Mouse (Mus musculus) embryonic facial prominence, embryonic 14.5 days (tissue): ENCODE results near the gene Pgf. TPM values are rescaled to one million over a fixed set of nuclear protein-coding genes. Genes with fewer than 3 reads are reported as not detected.

ENCODE experiments used
- ATAC-seq: fragments of 200-750 bp; cut with Nextera tagmentation; 2 replicates; pipeline ENCODE4 v1.8.0; 2017; ENCODE audit warnings: low read depth, moderate number of reproducible peaks, moderate TSS enrichment
- DNase-seq: peaks from one replicate; pipeline ENCODE4 v3.0.0-alpha.2; 2015; ENCODE audit warnings: low spot score
- H3K27ac ChIP-seq: fragments of 300-500 bp; sonication (generic); replicated peaks from 2 replicates; pipeline ENCODE4 v1.5.1; 2014; ENCODE audit warnings: low read depth, mild to moderate bottlenecking, low read length, moderate library complexity
- H3K27me3 ChIP-seq: fragments of 300-500 bp; sonication (generic); replicated peaks from 2 replicates; pipeline ENCODE4 v1.6.1; 2014; ENCODE audit warnings: low read length; ENCODE audit not compliant: control insufficient read depth, insufficient read depth
- H3K36me3 ChIP-seq: fragments of 300-500 bp; sonication (generic); 2 replicates; pipeline ENCODE4 v1.6.1; 2014; ENCODE audit warnings: low read length, mixed read lengths; ENCODE audit not compliant: control insufficient read depth, insufficient read depth
- H3K4me1 ChIP-seq: fragments of 300-500 bp; sonication (generic); 2 replicates; pipeline ENCODE4 v1.6.1; 2014; ENCODE audit warnings: antibody characterized with exemption, low read length; ENCODE audit not compliant: control insufficient read depth, insufficient read depth
- H3K4me2 ChIP-seq: fragments of 300-500 bp; sonication (generic); 2 replicates; pipeline ENCODE4 v1.6.1; 2014; ENCODE audit warnings: low read depth, mild to moderate bottlenecking, low read length, moderate library complexity, mixed read lengths
- H3K4me3 ChIP-seq: fragments of 300-500 bp; sonication (generic); 2 replicates; pipeline ENCODE4 v1.5.1; 2014; ENCODE audit warnings: low read depth, mild to moderate bottlenecking, low read length
- H3K9ac ChIP-seq: fragments of 300-500 bp; sonication (generic); 2 replicates; pipeline ENCODE4 v1.6.1; 2014; ENCODE audit warnings: low read depth, mild to moderate bottlenecking, low read length, moderate library complexity, mixed read lengths
- H3K9me3 ChIP-seq: fragments of 300-500 bp; sonication (generic); 2 replicates; pipeline ENCODE4 v1.6.1; 2016; ENCODE audit warnings: low read length; ENCODE audit not compliant: control insufficient read depth
- WGBS: fragments of 180-500 bp; shearing (Covaris S2); extraction: QIAGEN DNeasy Blood & Tissue Kit; methylation state at CpG from one replicate; pipeline ENCODE4 v1.1.7; 2014; 5-methylcytosine and 5-hydroxymethylcytosine counted together
- polyA plus RNA-seq: library from polyadenylated mRNA; unstranded; fragments of >200 nt; fragmentation: Nextera tagmentation; extraction: Ambion mirVana; gene quantifications from 2 replicates; pipeline ENCODE4 v1.2.1, GENCODE M21; 2014

The Pgf gene
- polyA plus RNA-seq, 1 experiment from 2014 or later = 18.0 TPM

DNA sequence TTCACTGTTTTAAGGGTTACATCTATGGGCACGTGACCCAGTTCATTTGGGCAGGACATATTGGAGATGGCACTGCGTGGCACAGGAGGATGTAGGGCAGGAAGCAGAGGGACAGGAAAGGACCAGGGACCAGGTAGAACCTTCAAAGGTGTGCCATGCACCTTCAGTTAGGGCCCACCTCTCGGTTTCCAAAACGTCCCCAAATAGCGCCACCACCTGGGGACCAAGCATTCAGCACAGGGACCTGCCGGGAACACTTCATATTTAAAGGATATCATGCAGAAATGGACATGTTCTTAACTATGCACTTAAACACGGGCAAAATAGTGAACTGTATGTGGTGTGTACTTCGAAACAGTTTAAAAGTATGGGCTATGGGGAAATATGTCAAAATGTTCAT is 26.5 kb upstream of the Pgf start:
- Histone ChIP-seq H3K4me2 (no peak overlapping the region), H3K27ac (no peak overlapping the region), H3K4me1 (peaks cover 18% of the 10 kb centered on the region), H3K36me3 (no peaks in the 10 kb centered on the region), H3K27me3 (no peaks in the 10 kb centered on the region), H3K9me3 (no peaks in the 10 kb centered on the region), H3K4me3 (no peak overlapping the region), H3K9ac (no peak overlapping the region)
- DNase-seq (no peak), ATAC-seq (no peak)
- 55% methylated on average over 8 of the region's 8 CpGs for WGBS

DNA sequence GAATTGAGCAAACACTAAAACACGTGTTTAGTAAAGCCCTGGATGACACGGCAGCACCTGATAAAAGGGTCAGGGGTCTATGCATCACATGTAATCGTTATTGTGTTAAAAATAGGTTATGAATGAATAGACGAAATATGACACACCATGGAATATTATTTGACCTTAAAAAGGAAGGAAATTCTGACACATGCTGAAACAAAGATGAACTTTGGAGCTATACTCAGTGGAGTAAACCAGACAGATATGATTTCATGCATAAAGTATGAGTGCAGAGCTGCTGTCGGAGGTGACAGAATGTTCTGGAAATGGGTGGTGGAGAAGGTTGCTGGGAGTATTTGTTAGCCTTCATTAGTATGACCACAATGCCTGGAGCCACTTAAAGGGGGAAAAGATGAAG is 26.1 kb upstream of the Pgf start:
- Histone ChIP-seq H3K36me3 (no peaks in the 10 kb centered on the region), H3K9me3 (no peaks in the 10 kb centered on the region), H3K4me1 (peaks cover 18% of the 10 kb centered on the region), H3K4me2 (no peak overlapping the region), H3K27me3 (no peaks in the 10 kb centered on the region), H3K27ac (no peak overlapping the region), H3K4me3 (no peak overlapping the region), H3K9ac (no peak overlapping the region)
- 75% methylated on average over 5 of the region's 5 CpGs for WGBS
- no peak for ATAC-seq
- no peak for DNase-seq

DNA sequence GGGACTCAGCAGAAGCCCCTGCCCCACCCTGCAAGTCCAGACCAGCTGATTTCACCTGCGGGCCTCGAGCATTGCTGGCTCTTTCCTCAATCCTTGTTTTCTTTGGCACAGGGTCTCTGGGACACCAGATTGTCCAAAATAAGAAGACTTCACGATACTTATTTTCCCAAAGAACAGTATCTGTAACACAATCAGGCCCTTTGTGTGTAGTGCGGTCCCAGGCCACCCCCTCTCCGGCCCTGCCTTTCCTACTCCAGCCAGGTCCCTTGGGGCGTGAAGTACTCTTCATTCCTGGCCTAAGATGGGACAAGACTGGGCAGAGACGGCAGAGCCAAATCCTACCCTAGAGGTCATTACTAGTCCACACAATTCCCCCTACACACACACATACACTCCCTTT is 24.6 kb upstream of the Pgf start:
- Histone ChIP-seq H3K9me3 (no peaks in the 10 kb centered on the region), H3K4me3 (no peak overlapping the region), H3K27ac (no peak overlapping the region; the same call in 1 of the 2 replicates), H3K9ac (no peak overlapping the region), H3K4me1 (peaks cover 30% of the 10 kb centered on the region), H3K4me2 (no peak overlapping the region), H3K36me3 (no peaks in the 10 kb centered on the region), H3K27me3 (no peaks in the 10 kb centered on the region)
- DNase-seq = no peak
- no peak for ATAC-seq
- WGBS = 51% methylated on average over 7 of the region's 7 CpGs

DNA sequence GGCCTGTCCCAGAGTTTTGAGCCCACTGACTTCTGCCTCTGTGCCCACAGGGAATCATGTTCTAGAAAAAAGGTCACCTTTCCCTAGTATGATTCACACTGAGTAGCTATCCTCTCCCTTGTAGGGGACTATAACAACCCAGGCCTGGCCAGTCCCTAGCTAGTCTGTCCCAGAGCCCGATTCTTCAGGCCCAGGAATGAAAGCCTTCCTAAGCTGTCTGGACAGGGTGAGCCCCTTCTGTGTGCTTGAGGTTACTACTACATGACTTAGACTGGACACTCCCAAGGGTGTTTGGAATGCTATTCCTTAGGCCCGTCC is 24.2 kb upstream of the Pgf start:
- no peaks in the 10 kb centered on the region for H3K36me3 ChIP-seq
- peak overlapping the region; percentile 35; the same call in 1 of the 2 replicates for H3K4me2 ChIP-seq
- ATAC-seq (no peak), DNase-seq (no peak)
- H3K4me1 ChIP-seq = peaks cover 34% of the 10 kb centered on the region
- H3K27me3 ChIP-seq = no peaks in the 10 kb centered on the region
- 68% methylated on average over 2 of the region's 2 CpGs for WGBS
- H3K27ac ChIP-seq = peak overlapping the region; percentile 45
- no peak overlapping the region for H3K4me3 ChIP-seq
- no peak overlapping the region for H3K9ac ChIP-seq
- no peaks in the 10 kb centered on the region for H3K9me3 ChIP-seq

DNA sequence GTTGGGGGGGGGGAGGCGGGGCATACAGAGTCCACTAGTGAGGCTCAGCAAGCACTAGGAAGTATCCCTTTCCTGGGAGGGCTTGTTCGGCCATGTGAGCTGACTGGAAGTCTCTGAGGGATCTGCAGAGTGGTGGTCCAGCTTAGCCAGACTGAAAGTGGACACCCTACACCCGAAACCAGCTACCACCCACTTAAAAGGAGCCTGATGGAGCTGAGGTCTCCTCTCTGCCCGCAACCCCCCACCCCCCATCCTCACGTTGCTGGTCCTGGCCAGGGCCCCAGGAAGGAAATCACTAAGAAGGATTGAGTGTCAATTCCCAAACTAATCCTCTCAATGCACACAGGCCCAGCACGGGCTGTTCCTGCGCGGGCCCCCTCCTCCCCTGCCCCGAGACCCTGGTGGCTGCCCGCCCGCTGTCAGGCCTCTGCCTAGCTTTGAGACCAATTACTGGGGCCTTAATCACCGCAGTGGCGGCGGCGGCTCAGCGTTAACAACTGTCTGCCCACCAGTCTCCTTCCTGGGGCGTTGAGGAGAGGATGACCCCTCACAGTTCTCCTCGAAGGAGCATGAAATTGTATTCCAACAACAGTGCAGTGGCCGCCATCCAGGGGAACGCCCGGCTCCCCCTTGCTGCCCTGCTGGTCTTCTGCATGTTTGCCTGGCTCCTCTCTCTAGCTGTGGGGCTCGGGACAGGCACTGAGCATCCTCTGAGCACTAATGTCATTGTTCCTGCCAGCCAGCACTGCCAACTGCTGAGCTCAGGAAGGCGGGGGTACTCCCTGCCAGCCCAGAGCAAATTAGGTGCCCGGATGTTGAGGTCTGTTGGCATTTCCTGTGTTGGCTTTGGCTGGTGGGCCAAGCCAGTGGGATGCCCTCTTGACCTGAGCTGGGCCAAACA is 23.6 kb upstream of the Pgf start:
- Histone ChIP-seq H3K36me3 (no peaks in the 10 kb centered on the region), H3K4me3 (no peak overlapping the region), H3K9ac (no peak overlapping the region), H3K4me2 (peak overlapping the region; percentile 35), H3K9me3 (no peaks in the 10 kb centered on the region), H3K27ac (peak overlapping the region; percentile 45), H3K4me1 (peaks cover 34% of the 10 kb centered on the region), H3K27me3 (no peaks in the 10 kb centered on the region)
- WGBS = 10% methylated on average over 21 of the region's 24 CpGs
- DNase-seq (peak; percentile 80), ATAC-seq (peak; percentile 80)

DNA sequence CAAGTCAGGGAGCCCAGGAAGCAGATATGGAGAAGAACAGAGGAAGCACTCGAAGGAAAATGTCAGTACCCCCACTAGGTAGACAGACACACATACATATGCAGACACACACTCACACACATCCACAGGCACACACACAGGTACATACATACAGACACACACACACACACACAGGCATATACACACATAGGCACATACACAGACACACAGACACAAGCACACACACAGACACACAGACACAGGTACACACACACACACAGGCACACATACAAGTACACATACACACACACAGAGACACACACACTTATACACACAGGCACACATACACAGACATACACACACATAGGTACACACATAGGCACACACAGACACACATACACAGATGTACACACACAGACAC is 22.4 kb upstream of the Pgf start:
- Histone ChIP-seq H3K27ac (no peak overlapping the region), H3K4me1 (peaks cover 36% of the 10 kb centered on the region), H3K4me2 (no peak overlapping the region), H3K36me3 (no peaks in the 10 kb centered on the region), H3K9me3 (no peaks in the 10 kb centered on the region), H3K27me3 (0 out of 2 replicates have a peak, but pooled peaks cover 5% of the 10 kb centered on the region), H3K9ac (no peak overlapping the region), H3K4me3 (no peak overlapping the region)
- no peak for ATAC-seq
- WGBS = 83% methylated on average over 1 of the region's 1 CpGs
- DNase-seq = no peak

DNA sequence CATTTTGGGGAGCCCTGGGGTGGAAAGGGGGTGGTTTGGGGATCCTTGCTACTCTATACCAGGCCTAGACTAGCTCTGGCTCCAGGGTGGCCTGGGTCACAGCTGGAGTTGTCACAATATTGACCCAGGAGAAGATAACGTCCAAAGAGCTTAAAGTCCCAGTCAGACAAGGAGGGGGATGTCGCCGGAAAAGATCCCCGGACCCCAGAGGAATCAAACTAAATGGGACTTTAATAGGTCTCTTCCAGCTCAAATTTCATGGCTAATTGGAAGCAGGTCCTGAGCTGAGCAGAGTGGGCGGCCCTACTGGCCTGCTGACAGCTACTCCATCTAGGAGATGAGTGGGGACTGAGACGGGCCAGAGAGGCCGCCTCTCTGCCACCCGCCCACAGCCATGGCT is 20.3 kb upstream of the Pgf start:
- DNase-seq (peak; percentile 65), ATAC-seq (no peak)
- Histone ChIP-seq H3K9ac (no peak overlapping the region), H3K36me3 (no peaks in the 10 kb centered on the region), H3K4me3 (no peak overlapping the region), H3K27ac (no peak overlapping the region), H3K4me2 (no peak overlapping the region), H3K4me1 (peaks cover 53% of the 10 kb centered on the region), H3K27me3 (0 out of 2 replicates have a peak, but pooled peaks cover 5% of the 10 kb centered on the region), H3K9me3 (no peaks in the 10 kb centered on the region)
- 16% methylated on average over 8 of the region's 8 CpGs for WGBS

DNA sequence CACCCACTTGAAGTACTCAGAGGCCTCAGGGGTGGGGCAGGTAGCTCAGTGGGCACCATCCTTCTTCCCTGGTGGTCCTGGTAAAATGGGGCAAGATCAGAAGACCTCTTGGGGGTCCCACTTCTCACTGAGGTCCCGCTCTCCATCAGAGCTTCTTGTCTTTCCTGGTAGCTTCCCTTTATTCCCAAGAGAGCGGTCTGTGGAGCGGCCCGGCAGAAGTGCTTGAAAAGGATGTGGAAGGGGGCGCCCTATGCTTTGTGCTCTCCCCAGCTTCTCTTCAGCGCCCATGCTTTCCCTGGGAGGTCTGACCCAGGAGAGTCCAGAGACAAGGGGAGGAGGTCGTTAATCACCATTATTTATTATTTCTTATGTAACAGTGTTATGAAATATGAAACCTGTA is 19.8 kb upstream of the Pgf start:
- WGBS = 61% methylated on average over 7 of the region's 7 CpGs
- no peaks in the 10 kb centered on the region for H3K36me3 ChIP-seq
- H3K9me3 ChIP-seq = no peaks in the 10 kb centered on the region
- no peak for ATAC-seq
- H3K4me2 ChIP-seq = no peak overlapping the region
- peaks cover 59% of the 10 kb centered on the region for H3K4me1 ChIP-seq
- no peak for DNase-seq
- 0 out of 2 replicates have a peak, but pooled peaks cover 5% of the 10 kb centered on the region for H3K27me3 ChIP-seq
- no peak overlapping the region for H3K4me3 ChIP-seq
- H3K27ac ChIP-seq = no peak overlapping the region
- H3K9ac ChIP-seq = no peak overlapping the region

DNA sequence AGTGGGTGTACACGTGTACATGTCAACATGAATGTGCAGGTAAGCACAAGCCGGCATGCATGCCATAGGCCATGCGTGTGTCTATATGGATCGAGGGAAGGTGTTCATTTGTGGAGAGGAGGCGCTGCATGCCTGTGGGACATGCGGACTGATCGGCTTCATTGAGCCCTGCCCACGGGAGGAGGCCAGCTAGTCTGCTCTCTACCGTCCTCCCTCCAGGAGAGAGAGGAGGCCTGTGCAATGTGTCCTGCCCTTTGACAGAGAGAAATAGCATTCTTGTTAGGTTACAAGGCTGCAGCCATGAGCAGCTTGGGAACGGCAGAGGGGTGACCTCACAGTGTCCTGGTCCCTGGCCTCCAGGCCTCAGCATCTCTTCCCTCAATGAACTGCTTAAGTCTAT is 18.6 kb upstream of the Pgf start:
- no peak overlapping the region for H3K9ac ChIP-seq
- no peak for ATAC-seq
- no peaks in the 10 kb centered on the region for H3K9me3 ChIP-seq
- H3K36me3 ChIP-seq = no peaks in the 10 kb centered on the region
- H3K4me2 ChIP-seq = no peak overlapping the region
- H3K27ac ChIP-seq = no peak overlapping the region
- 89% methylated on average over 8 of the region's 10 CpGs for WGBS
- H3K4me1 ChIP-seq = peaks cover 51% of the 10 kb centered on the region
- no peak for DNase-seq
- 0 out of 2 replicates have a peak, but pooled peaks cover 5% of the 10 kb centered on the region for H3K27me3 ChIP-seq
- no peak overlapping the region for H3K4me3 ChIP-seq
